Mouse (Mus musculus) ovary, adult 10 weeks (tissue): Measurements from ENCODE around the gene Gm10720. TPM values are rescaled to one million over a fixed set of nuclear protein-coding genes. Genes with fewer than 3 reads are reported as not detected.

Source experiments
- polyA plus RNA-seq: library from polyadenylated mRNA; stranded (reverse); fragments of 350-450 nt; fragmentation: Illumina TruSeq; extraction: RNeasy Lipid Tissue Mini Kit (QIAGEN cat#74804); gene quantifications from one replicate; pipeline ENCODE4 v1.2.3, GENCODE M21; 2014

Gm10720 gene
- polyA plus RNA-seq, result not detected

GRCm38 (mm10) chr9:3015354-3015753 is at the start of gene Gm10720:
Gm10720 (plus strand) TSS chr9:3015654.

GRCm38 (mm10) chr9:3000445-3000972 is 14.9 kb upstream of the Gm10720 start, which contains the start of gene Gm10722:
Gm10722 (plus strand) TSS chr9:3000922.

GRCm38 (mm10) chr9:3002794-3003396 is 12.6 kb upstream of the Gm10720 start, which contains the start of gene Gm11168:
Gm11168 (plus strand) TSS chr9:3003346.

GRCm38 (mm10) chr9:3012733-3013279 is 2.6 kb upstream of the Gm10720 start, which contains the start of gene Gm10721:
Gm10721 (plus strand) TSS chr9:3013140.

GRCm38 (mm10) chr9:3017108-3017507 is 1.7 kb downstream of the Gm10720 start, which contains the start of gene Gm10719:
Gm10719 (plus strand) TSS chr9:3017408.

GRCm38 (mm10) chr9:3023312-3023984 is 8.0 kb downstream of the Gm10720 start, which contains the start of gene Gm10718:
Gm10718 (plus strand) TSS chr9:3023547.

GRCm38 (mm10) chr9:3024912-3025467 is 9.5 kb downstream of the Gm10720 start, which contains the start of gene Gm10717:
Gm10717 (plus strand) TSS chr9:3025417.

GRCm38 (mm10) chr9:3034299-3034698 is 18.8 kb downstream of the Gm10720 start, which contains the start of gene Gm17535:
Gm17535 (plus strand) TSS chr9:3034599.

GRCm38 (mm10) chr9:3036577-3036976 is 21.1 kb downstream of the Gm10720 start, which contains the start of gene Gm10715:
Gm10715 (plus strand) TSS chr9:3036877.

Other genes starting within 250 kb of the Gm10720 start
- not detected for gene Gm10722, start 14.7 kb upstream of the Gm10720 start, polyA plus RNA-seq
- gene Gm11168, start 12.3 kb upstream of the Gm10720 start, polyA plus RNA-seq, result not detected
- gene Gm10721, start 2.5 kb upstream of the Gm10720 start, polyA plus RNA-seq, result not detected
- gene Gm10719, start 1.8 kb downstream of the Gm10720 start, polyA plus RNA-seq, result not detected
- not detected for gene Gm10718, start 7.9 kb downstream of the Gm10720 start, polyA plus RNA-seq
- not detected for gene Gm10717, start 9.8 kb downstream of the Gm10720 start, polyA plus RNA-seq
- not detected for gene Gm17535, start 18.9 kb downstream of the Gm10720 start, polyA plus RNA-seq
- gene Gm10715, start 21.2 kb downstream of the Gm10720 start, polyA plus RNA-seq, result not detected